Mouse (Mus musculus): ENCODE measurements around the gene Klhl1. TPM values are rescaled to one million over a fixed set of nuclear protein-coding genes. Genes with fewer than 3 reads are reported as not detected.

Klhl1 gene
- polyA plus RNA-seq, 1 experiment from 2014 or later = 0.17 TPM

- H3K9ac ChIP-seq (replicated peaks; ENCODE audit: low read length) = no peak overlapping the region
- no peaks in the 10 kb centered on the region for H3K36me3 ChIP-seq (replicated peaks; ENCODE audit: control insufficient read depth, insufficient read depth, low read depth, low read length)
- no peaks in the 10 kb centered on the region for H3K27me3 ChIP-seq (ENCODE audit: control insufficient read depth, insufficient read depth, low read length)
- no peak overlapping the region for H3K4me2 ChIP-seq (ENCODE audit: low read depth, low read length)
- H3K27ac ChIP-seq (replicated peaks; ENCODE audit: low read depth, low read length) = no peak overlapping the region
- WGBS = 90% methylated on average over 2 of the region's 2 CpGs
- ATAC-seq (replicated peaks; ENCODE audit: insufficient number of reproducible peaks, low FRiP score, low TSS enrichment, low read depth) = no peak
- DNase-seq (ENCODE audit: low spot score) = no peak
- no peaks in the 10 kb centered on the region for H3K9me3 ChIP-seq (replicated peaks; ENCODE audit: control insufficient read depth, low read length)
- no peaks in the 10 kb centered on the region for H3K4me1 ChIP-seq (ENCODE audit: control insufficient read depth, insufficient read depth, low read length)
- no peak overlapping the region for H3K4me3 ChIP-seq (ENCODE audit: low read depth, low read length)
Observed at GRCm38 (mm10) chr14:96140246-96140645, 378.7 kb downstream of the Klhl1 start.

- no peak overlapping the region for H3K27ac ChIP-seq (replicated peaks; ENCODE audit: low read depth, low read length)
- no peaks in the 10 kb centered on the region for H3K9me3 ChIP-seq (replicated peaks; ENCODE audit: control insufficient read depth, low read length)
- ATAC-seq (replicated peaks; ENCODE audit: insufficient number of reproducible peaks, low FRiP score, low TSS enrichment, low read depth) = no peak
- no peak overlapping the region for H3K9ac ChIP-seq (replicated peaks; ENCODE audit: low read length)
- H3K4me1 ChIP-seq (ENCODE audit: control insufficient read depth, insufficient read depth, low read length) = no peaks in the 10 kb centered on the region
- 84% methylated on average over 7 of the region's 7 CpGs for WGBS
- no peaks in the 10 kb centered on the region for H3K27me3 ChIP-seq (ENCODE audit: control insufficient read depth, insufficient read depth, low read length)
- H3K4me2 ChIP-seq (ENCODE audit: low read depth, low read length) = no peak overlapping the region
- no peak overlapping the region for H3K4me3 ChIP-seq (ENCODE audit: low read depth, low read length)
- H3K36me3 ChIP-seq (replicated peaks; ENCODE audit: control insufficient read depth, insufficient read depth, low read depth, low read length) = no peaks in the 10 kb centered on the region
- DNase-seq (ENCODE audit: low spot score) = no peak
Observed at GRCm38 (mm10) chr14:96107396-96107795, 411.5 kb downstream of the Klhl1 start.

GRCm38 (mm10) chr14:96081681-96082207 is 437.2 kb downstream of the Klhl1 start:
- Histone ChIP-seq H3K36me3 (replicated peaks; ENCODE audit: control insufficient read depth, insufficient read depth, low read depth, low read length) (no peaks in the 10 kb centered on the region), H3K27ac (replicated peaks; ENCODE audit: low read depth, low read length) (no peak overlapping the region), H3K27me3 (ENCODE audit: control insufficient read depth, insufficient read depth, low read length) (no peaks in the 10 kb centered on the region; the same call in 1 of the 2 replicates), H3K4me2 (ENCODE audit: low read depth, low read length) (no peak overlapping the region), H3K4me1 (ENCODE audit: control insufficient read depth, insufficient read depth, low read length) (no peaks in the 10 kb centered on the region), H3K9me3 (replicated peaks; ENCODE audit: control insufficient read depth, low read length) (no peaks in the 10 kb centered on the region), H3K4me3 (ENCODE audit: low read depth, low read length) (no peak overlapping the region), H3K9ac (replicated peaks; ENCODE audit: low read length) (no peak overlapping the region)
- 19% methylated on average over 6 of the region's 6 CpGs for WGBS
- DNase-seq (ENCODE audit: low spot score) (peak; percentile 51), ATAC-seq (replicated peaks; ENCODE audit: insufficient number of reproducible peaks, low FRiP score, low TSS enrichment, low read depth) (peak; percentile 62; the same call in 1 of the 2 replicates)

GRCm38 (mm10) chr14:96065884-96066283 is 453.0 kb downstream of the Klhl1 start:
- H3K4me1 ChIP-seq (ENCODE audit: control insufficient read depth, insufficient read depth, low read length) = no peaks in the 10 kb centered on the region
- no peak overlapping the region for H3K27ac ChIP-seq (replicated peaks; ENCODE audit: low read depth, low read length)
- H3K4me3 ChIP-seq (ENCODE audit: low read depth, low read length) = no peak overlapping the region
- H3K36me3 ChIP-seq (replicated peaks; ENCODE audit: control insufficient read depth, insufficient read depth, low read depth, low read length) = no peaks in the 10 kb centered on the region
- 75% methylated on average over 3 of the region's 3 CpGs for WGBS
- no peaks in the 10 kb centered on the region for H3K27me3 ChIP-seq (ENCODE audit: control insufficient read depth, insufficient read depth, low read length)
- DNase-seq (ENCODE audit: low spot score) (no peak), ATAC-seq (replicated peaks; ENCODE audit: insufficient number of reproducible peaks, low FRiP score, low TSS enrichment, low read depth) (no peak)
- H3K4me2 ChIP-seq (ENCODE audit: low read depth, low read length) = no peak overlapping the region
- H3K9ac ChIP-seq (replicated peaks; ENCODE audit: low read length) = no peak overlapping the region
- H3K9me3 ChIP-seq (replicated peaks; ENCODE audit: control insufficient read depth, low read length) = no peaks in the 10 kb centered on the region

Measured in embryonic facial prominence, embryonic 11.5 days (tissue).